Mouse (Mus musculus) intestine, embryonic 15.5 days (tissue): ENCODE measurements around the gene Rrn3. TPM values are rescaled to one million over a fixed set of nuclear protein-coding genes. Genes with fewer than 3 reads are reported as not detected.

Experiments used
- ATAC-seq: fragments of 200-750 bp; cut with Nextera tagmentation; 2 replicates; pipeline ENCODE4 v1.8.0; 2017; ENCODE audit warnings: moderate TSS enrichment, moderate library complexity
- H3K27ac ChIP-seq: fragments of 300-500 bp; sonication (generic); 2 replicates; pipeline ENCODE4 v1.5.1; 2015; ENCODE audit warnings: mild to moderate bottlenecking, inconsistent platforms
- H3K27me3 ChIP-seq: fragments of 300-500 bp; sonication (generic); replicated peaks from 2 replicates; pipeline ENCODE4 v1.6.1; 2015; ENCODE audit warnings: inconsistent platforms
- H3K36me3 ChIP-seq: fragments of 300-500 bp; sonication (generic); 2 replicates; pipeline ENCODE4 v1.6.1; 2015; ENCODE audit warnings: inconsistent platforms
- H3K4me1 ChIP-seq: fragments of 300-500 bp; sonication (generic); replicated peaks from 2 replicates; pipeline ENCODE4 v1.6.1; 2015; ENCODE audit warnings: inconsistent platforms
- H3K4me2 ChIP-seq: fragments of 300-500 bp; sonication (generic); replicated peaks from 2 replicates; pipeline ENCODE4 v1.6.1; 2015; ENCODE audit warnings: mild to moderate bottlenecking, inconsistent platforms
- H3K4me3 ChIP-seq: fragments of 300-500 bp; sonication (generic); replicated peaks from 2 replicates; pipeline ENCODE4 v1.5.1; 2015; ENCODE audit warnings: inconsistent platforms
- H3K9ac ChIP-seq: fragments of 300-500 bp; sonication (generic); 2 replicates; pipeline ENCODE4 v1.6.1; 2015; ENCODE audit warnings: inconsistent platforms
- H3K9me3 ChIP-seq: fragments of 300-500 bp; sonication (generic); 2 replicates; pipeline ENCODE4 v1.6.1; 2016; ENCODE audit warnings: inconsistent platforms
- WGBS: fragments of 180-500 bp; shearing (Covaris S2); methylation state at CpG from one replicate; pipeline ENCODE4 v1.1.7; 2015; 5-methylcytosine and 5-hydroxymethylcytosine counted together
- polyA plus RNA-seq: library from polyadenylated mRNA; unstranded; fragments of >200 nt; fragmentation: Nextera tagmentation; extraction: Ambion mirVana; gene quantifications from 2 replicates; pipeline ENCODE4 v1.2.1, GENCODE M21; 2015

Rrn3 gene
- polyA plus RNA-seq, 1 experiment from 2014 or later = 54.5 TPM

GRCm38 (mm10) chr16:13830444-13830843 is 49.9 kb downstream of the Rrn3 start:
- no peak overlapping the region for H3K4me2 ChIP-seq
- no peak overlapping the region for H3K4me3 ChIP-seq
- no peaks in the 10 kb centered on the region for H3K9me3 ChIP-seq
- H3K27me3 ChIP-seq = no peaks in the 10 kb centered on the region
- peaks cover 43% of the 10 kb centered on the region for H3K36me3 ChIP-seq
- H3K4me1 ChIP-seq = no peaks in the 10 kb centered on the region
- no peak for ATAC-seq
- H3K27ac ChIP-seq = no peak overlapping the region
- H3K9ac ChIP-seq = no peak overlapping the region
- 87% methylated on average over 10 of the region's 10 CpGs for WGBS

GRCm38 (mm10) chr16:13831606-13832005 is 51.1 kb downstream of the Rrn3 start:
- no peaks in the 10 kb centered on the region for H3K27me3 ChIP-seq
- H3K36me3 ChIP-seq = peaks cover 52% of the 10 kb centered on the region
- H3K4me2 ChIP-seq = no peak overlapping the region
- ATAC-seq = no peak
- H3K4me1 ChIP-seq = no peaks in the 10 kb centered on the region
- 87% methylated on average over 5 of the region's 5 CpGs for WGBS
- H3K9me3 ChIP-seq = no peaks in the 10 kb centered on the region
- H3K9ac ChIP-seq = no peak overlapping the region
- H3K27ac ChIP-seq = no peak overlapping the region
- H3K4me3 ChIP-seq = no peak overlapping the region

GRCm38 (mm10) chr16:13834382-13834781 is 53.9 kb downstream of the Rrn3 start:
- H3K9ac ChIP-seq = no peak overlapping the region
- no peak overlapping the region for H3K4me3 ChIP-seq
- WGBS = 85% methylated on average over 5 of the region's 5 CpGs
- H3K9me3 ChIP-seq = no peaks in the 10 kb centered on the region
- peak; percentile 73 for ATAC-seq
- peaks cover 66% of the 10 kb centered on the region for H3K36me3 ChIP-seq
- H3K27me3 ChIP-seq = no peaks in the 10 kb centered on the region
- H3K27ac ChIP-seq = no peak overlapping the region
- no peaks in the 10 kb centered on the region for H3K4me1 ChIP-seq
- H3K4me2 ChIP-seq = no peak overlapping the region

- no peaks in the 10 kb centered on the region for H3K9me3 ChIP-seq
- H3K36me3 ChIP-seq = peaks cover 34% of the 10 kb centered on the region
- H3K27me3 ChIP-seq = no peaks in the 10 kb centered on the region
- ATAC-seq = no peak
- no peaks in the 10 kb centered on the region for H3K4me1 ChIP-seq
- H3K27ac ChIP-seq = no peak overlapping the region
- no peak overlapping the region for H3K4me2 ChIP-seq
- 92% methylated on average over 7 of the region's 7 CpGs for WGBS
- H3K9ac ChIP-seq = no peak overlapping the region
- H3K4me3 ChIP-seq = no peak overlapping the region
Observed at GRCm38 (mm10) chr16:13840056-13840455, 59.5 kb downstream of the Rrn3 start.

- H3K4me1 ChIP-seq = no peaks in the 10 kb centered on the region
- H3K27me3 ChIP-seq = no peaks in the 10 kb centered on the region
- H3K9me3 ChIP-seq = no peaks in the 10 kb centered on the region
- no peak overlapping the region for H3K4me2 ChIP-seq
- H3K27ac ChIP-seq = no peak overlapping the region
- H3K9ac ChIP-seq = no peak overlapping the region
- no peak for ATAC-seq
- H3K36me3 ChIP-seq = peaks cover 32% of the 10 kb centered on the region
- WGBS = 93% methylated on average over 3 of the region's 3 CpGs
- no peak overlapping the region for H3K4me3 ChIP-seq
Observed at GRCm38 (mm10) chr16:13840956-13841355, 60.4 kb downstream of the Rrn3 start.

- H3K4me3 ChIP-seq = no peak overlapping the region
- no peak for ATAC-seq
- H3K27ac ChIP-seq = no peak overlapping the region
- no peak overlapping the region for H3K9ac ChIP-seq
- H3K27me3 ChIP-seq = no peaks in the 10 kb centered on the region
- H3K36me3 ChIP-seq = peaks cover 20% of the 10 kb centered on the region
- no peaks in the 10 kb centered on the region for H3K9me3 ChIP-seq
- no peak overlapping the region for H3K4me2 ChIP-seq
- 95% methylated on average over 5 of the region's 5 CpGs for WGBS
- H3K4me1 ChIP-seq = no peaks in the 10 kb centered on the region
Observed at GRCm38 (mm10) chr16:13845031-13845430, 64.5 kb downstream of the Rrn3 start.

- no peak overlapping the region for H3K4me3 ChIP-seq
- no peaks in the 10 kb centered on the region for H3K27me3 ChIP-seq
- no peaks in the 10 kb centered on the region for H3K9me3 ChIP-seq
- 93% methylated on average over 1 of the region's 1 CpGs for WGBS
- no peaks in the 10 kb centered on the region for H3K4me1 ChIP-seq
- H3K4me2 ChIP-seq = no peak overlapping the region
- no peak for ATAC-seq
- no peak overlapping the region for H3K27ac ChIP-seq
- H3K36me3 ChIP-seq = peaks cover 20% of the 10 kb centered on the region
- no peak overlapping the region for H3K9ac ChIP-seq
Observed at GRCm38 (mm10) chr16:13846675-13847074, 66.2 kb downstream of the Rrn3 start.

- H3K36me3 ChIP-seq = peaks cover 24% of the 10 kb centered on the region
- ATAC-seq = no peak
- 62% methylated on average over 2 of the region's 2 CpGs for WGBS
Observed at GRCm38 (mm10) chr16:13848310-13848709, 67.8 kb downstream of the Rrn3 start.

GRCm38 (mm10) chr16:13851446-13851845 is 70.9 kb downstream of the Rrn3 start:
- Histone ChIP-seq H3K9me3 (no peaks in the 10 kb centered on the region), H3K27ac (no peak overlapping the region), H3K9ac (no peak overlapping the region), H3K4me2 (no peak overlapping the region), H3K4me1 (no peaks in the 10 kb centered on the region), H3K36me3 (peaks cover 25% of the 10 kb centered on the region), H3K27me3 (no peaks in the 10 kb centered on the region), H3K4me3 (no peak overlapping the region)
- WGBS = 96% methylated on average over 4 of the region's 4 CpGs
- ATAC-seq = no peak

More at GRCm38 (mm10) chr16:13848310-13848709, 67.8 kb downstream of the Rrn3 start:
- Histone ChIP-seq H3K27me3 (no peaks in the 10 kb centered on the region), H3K27ac (no peak overlapping the region), H3K9ac (no peak overlapping the region), H3K4me2 (no peak overlapping the region), H3K4me1 (no peaks in the 10 kb centered on the region), H3K9me3 (no peaks in the 10 kb centered on the region), H3K4me3 (no peak overlapping the region)

GRCm38 (mm10) chr16:13853886-13854285 is 73.4 kb downstream of the Rrn3 start:
- WGBS = 97% methylated on average over 4 of the region's 4 CpGs
- no peak overlapping the region for H3K4me3 ChIP-seq
- H3K27ac ChIP-seq = no peak overlapping the region
- H3K9me3 ChIP-seq = no peaks in the 10 kb centered on the region
- no peaks in the 10 kb centered on the region for H3K4me1 ChIP-seq
- ATAC-seq = no peak
- H3K9ac ChIP-seq = no peak overlapping the region
- H3K36me3 ChIP-seq = peaks cover 20% of the 10 kb centered on the region; the same call in 1 of the 2 replicates
- no peak overlapping the region for H3K4me2 ChIP-seq
- no peaks in the 10 kb centered on the region for H3K27me3 ChIP-seq

Other genes with a start within 250 kb of the Rrn3 start
- 38.6 and 38.7 TPM in 2 replicates for gene Parn, start 112.5 kb upstream of the Rrn3 start, polyA plus RNA-seq
- gene Bfar, start 108.8 kb upstream of the Rrn3 start, polyA plus RNA-seq = 38.1 and 38.7 TPM in 2 replicates
- gene 3110001I22Rik, start 108.8 kb upstream of the Rrn3 start, polyA plus RNA-seq = 3.7 and 4.7 TPM in 2 replicates
- 4.8 and 7.9 TPM in 2 replicates for gene Pla2g10, start 49.7 kb upstream of the Rrn3 start, polyA plus RNA-seq
- 147 and 152 TPM in 2 replicates for gene Ntan1, start 38.1 kb downstream of the Rrn3 start, polyA plus RNA-seq
- gene Pdxdc1, start 122.4 kb downstream of the Rrn3 start, polyA plus RNA-seq = 93.2 and 100.0 TPM in 2 replicates
- gene Mpv17l, start 122.5 kb downstream of the Rrn3 start, polyA plus RNA-seq = 10.8 and 17.0 TPM in 2 replicates
- 2.1 TPM in 2 replicates for gene 2900011O08Rik, start 205.9 kb downstream of the Rrn3 start, polyA plus RNA-seq
- not detected in 2 replicates for gene Ifitm7, start 206.2 kb downstream of the Rrn3 start, polyA plus RNA-seq